8 mouse cellular contexts compared by ENCODE assay signal in genomic region chr19:44511451-44512231, GRCm38 (mm10). TPM values are rescaled to one million over a fixed set of nuclear protein-coding genes. Genes with fewer than 3 reads are reported as not detected.
A peak's percentile ranks its signal among the peaks of the same experiment; 100 is the strongest.
DNase-seq lines count a peak whose midpoint lies in the region; ATAC-seq lines count a peak whose summit lies in the region.

No protein-coding gene starts in this region.

- intact Hi-C loops in left cerebral cortex, postnatal 14 days (cut with DNase I), result no loop called here

- H3K27me3 ChIP-seq in heart, embryonic 11.5 days (ENCODE audit: control insufficient read depth, insufficient read depth, low read length), result peaks cover 78% of the 10 kb centered on the region
- peaks cover 66% of the 10 kb centered on the region for H3K27me3 ChIP-seq in kidney, embryonic 15.5 days
- H3K27me3 ChIP-seq in midbrain, embryonic 12.5 days, result peaks cover 100% of the 10 kb centered on the region

- peak; percentile 22; the same call in 1 of the 2 replicates for ATAC-seq in heart, embryonic 11.5 days (replicated peaks; ENCODE audit: insufficient number of reproducible peaks, low FRiP score, low TSS enrichment)
- peak; percentile 12; the same call in 1 of the 2 replicates for ATAC-seq in kidney, embryonic 15.5 days (replicated peaks; ENCODE audit: low FRiP score)
- no peak for ATAC-seq in midbrain, embryonic 12.5 days (ENCODE audit: low FRiP score, low read depth)

- under 1% methylated on average over 66 of the region's 66 CpGs for WGBS in heart, embryonic 11.5 days (ENCODE audit: insufficient replicate concordance)
- WGBS in kidney, embryonic 15.5 days, result under 1% methylated on average over 66 of the region's 66 CpGs
- WGBS in midbrain, embryonic 12.5 days, result 2% methylated on average over 64 of the region's 66 CpGs

- 0 out of 2 replicates have a peak overlapping the region, but pooled peaks have one; percentile 53 for H3K9ac ChIP-seq in heart, embryonic 11.5 days (ENCODE audit: low read depth, low read length)
- H3K9ac ChIP-seq in kidney, embryonic 15.5 days, result peak overlapping the region; percentile 42
- peak overlapping the region; percentile 40 for H3K9ac ChIP-seq in midbrain, embryonic 12.5 days (replicated peaks)

- no peak overlapping the region for H3K27ac ChIP-seq in heart, embryonic 11.5 days (ENCODE audit: low read depth, low read length)
- H3K27ac ChIP-seq in kidney, embryonic 15.5 days, result 0 out of 2 replicates have a peak overlapping the region, but pooled peaks have one; percentile 2
- H3K27ac ChIP-seq in midbrain, embryonic 12.5 days (replicated peaks), result peak overlapping the region; percentile 39; the same call in 1 of the 2 replicates

- peak overlapping the region; percentile 97 for H3K4me2 ChIP-seq in heart, embryonic 11.5 days
- peak overlapping the region; percentile 97 for H3K4me2 ChIP-seq in kidney, embryonic 15.5 days
- H3K4me2 ChIP-seq in midbrain, embryonic 12.5 days (replicated peaks), result peak overlapping the region; percentile 74

- no peaks in the 10 kb centered on the region for H3K36me3 ChIP-seq in heart, embryonic 11.5 days (ENCODE audit: control insufficient read depth, insufficient read depth, low read length)
- H3K36me3 ChIP-seq in kidney, embryonic 15.5 days, result no peaks in the 10 kb centered on the region
- no peaks in the 10 kb centered on the region for H3K36me3 ChIP-seq in midbrain, embryonic 12.5 days

- DNase-seq in left cerebral cortex, adult 18-20 months (ENCODE audit: low spot score in 2 of 2), result peak; percentile 8 to 9
- no peak for DNase-seq in left cerebral cortex, postnatal 14 days (ENCODE audit: low spot score in 2 of 2)
- DNase-seq in adrenal gland, postnatal 36 days, result peak; percentile 70 to 72
- peak; percentile 64 for DNase-seq in thymus, postnatal 25 days
- no peak for DNase-seq in ovary, adult 18-20 months (ENCODE audit: low spot score)

- H3K9me3 ChIP-seq in heart, embryonic 11.5 days (replicated peaks; ENCODE audit: control insufficient read depth, low read length), result no peaks in the 10 kb centered on the region
- H3K9me3 ChIP-seq in kidney, embryonic 15.5 days (replicated peaks), result no peaks in the 10 kb centered on the region
- no peaks in the 10 kb centered on the region for H3K9me3 ChIP-seq in midbrain, embryonic 12.5 days

- H3K4me3 ChIP-seq in heart, embryonic 11.5 days (ENCODE audit: low read depth, low read length), result peak overlapping the region; percentile 56
- H3K4me3 ChIP-seq in kidney, embryonic 15.5 days (replicated peaks), result peak overlapping the region; percentile 54
- H3K4me3 ChIP-seq in midbrain, embryonic 12.5 days, result peak overlapping the region; percentile 48

- peaks cover 10% of the 10 kb centered on the region; the same call in 1 of the 2 replicates for H3K4me1 ChIP-seq in heart, embryonic 11.5 days (ENCODE audit: control insufficient read depth, insufficient read depth, low read length)
- peaks cover 67% of the 10 kb centered on the region for H3K4me1 ChIP-seq in kidney, embryonic 15.5 days
- peaks cover 63% of the 10 kb centered on the region for H3K4me1 ChIP-seq in midbrain, embryonic 12.5 days

RNA-seq across cellular contexts. Expression of gene Wnt8b, which starts 18.4 kb away (rescaled TPM):
- total RNA-seq in left cerebral cortex, adult 18-20 months (2021), result under 1 TPM in 1 of 2 experiments, not detected in 1; 0.16 TPM
- not detected for total RNA-seq in left cerebral cortex, postnatal 14 days (2021)
- total RNA-seq in adrenal gland, postnatal 36 days (2021), result under 1 TPM; 0.13 to 0.20 TPM
- polyA plus RNA-seq in heart, embryonic 11.5 days (2014; fragmentation: Nextera tagmentation; extraction: Ambion mirVana), result not detected in 2 replicates
- 2.6 and 3.4 TPM in 2 replicates for polyA plus RNA-seq in kidney, embryonic 15.5 days (2015; fragmentation: Nextera tagmentation; extraction: Ambion mirVana)
- 11.3 and 11.6 TPM in 2 replicates for polyA plus RNA-seq in midbrain, embryonic 12.5 days (2016; fragmentation: Nextera tagmentation; extraction: Ambion mirVana)

RNA-seq across cellular contexts. Expression of gene Sec31b, which starts 34.0 kb away (rescaled TPM):
- total RNA-seq in left cerebral cortex, adult 18-20 months (2021), result under 1 TPM; 0.19 to 0.56 TPM
- total RNA-seq in left cerebral cortex, postnatal 14 days (2021), result under 1 TPM; 0.30 to 0.33 TPM
- total RNA-seq in adrenal gland, postnatal 36 days (2021), result 1 to 10 TPM; 4.0 to 4.9 TPM
- 1.1 and 1.2 TPM in 2 replicates for polyA plus RNA-seq in heart, embryonic 11.5 days (2014; fragmentation: Nextera tagmentation; extraction: Ambion mirVana)
- 1.1 and 1.3 TPM in 2 replicates for polyA plus RNA-seq in kidney, embryonic 15.5 days (2015; fragmentation: Nextera tagmentation; extraction: Ambion mirVana)
- 0.47 and 0.54 TPM in 2 replicates for polyA plus RNA-seq in midbrain, embryonic 12.5 days (2016; fragmentation: Nextera tagmentation; extraction: Ambion mirVana)

RNA-seq across cellular contexts. Expression of gene Gm20538, which starts 41.0 kb away (rescaled TPM):
- not detected for total RNA-seq in left cerebral cortex, adult 18-20 months (2021)
- total RNA-seq in left cerebral cortex, postnatal 14 days (2021), result not detected
- not detected for total RNA-seq in adrenal gland, postnatal 36 days (2021)
- not detected in 2 replicates for polyA plus RNA-seq in heart, embryonic 11.5 days (2014; fragmentation: Nextera tagmentation; extraction: Ambion mirVana)
- not detected in 2 replicates for polyA plus RNA-seq in kidney, embryonic 15.5 days (2015; fragmentation: Nextera tagmentation; extraction: Ambion mirVana)
- polyA plus RNA-seq in midbrain, embryonic 12.5 days (2016; fragmentation: Nextera tagmentation; extraction: Ambion mirVana), result not detected in 2 replicates

RNA-seq across cellular contexts. Expression of gene Ndufb8, which starts 43.6 kb away (rescaled TPM):
- 100 to 1,000 TPM; 368 to 386 TPM for total RNA-seq in left cerebral cortex, adult 18-20 months (2021)
- 100 to 1,000 TPM; 408 to 415 TPM for total RNA-seq in left cerebral cortex, postnatal 14 days (2021)
- 100 to 1,000 TPM; 628 to 645 TPM for total RNA-seq in adrenal gland, postnatal 36 days (2021)
- 826 and 917 TPM in 2 replicates for polyA plus RNA-seq in heart, embryonic 11.5 days (2014; fragmentation: Nextera tagmentation; extraction: Ambion mirVana)
- 599 and 609 TPM in 2 replicates for polyA plus RNA-seq in kidney, embryonic 15.5 days (2015; fragmentation: Nextera tagmentation; extraction: Ambion mirVana)
- 436 and 439 TPM in 2 replicates for polyA plus RNA-seq in midbrain, embryonic 12.5 days (2016; fragmentation: Nextera tagmentation; extraction: Ambion mirVana)

RNA-seq across cellular contexts. Expression of gene Hif1an, which starts 51.0 kb away (rescaled TPM):
- 10 to 100 TPM; 33.5 to 34.2 TPM for total RNA-seq in left cerebral cortex, adult 18-20 months (2021)
- 10 to 100 TPM; 31.7 to 34.6 TPM for total RNA-seq in left cerebral cortex, postnatal 14 days (2021)
- 10 to 100 TPM; 27.9 to 28.7 TPM for total RNA-seq in adrenal gland, postnatal 36 days (2021)
- polyA plus RNA-seq in heart, embryonic 11.5 days (2014; fragmentation: Nextera tagmentation; extraction: Ambion mirVana), result 24.6 and 25.5 TPM in 2 replicates
- polyA plus RNA-seq in kidney, embryonic 15.5 days (2015; fragmentation: Nextera tagmentation; extraction: Ambion mirVana), result 32.4 and 32.5 TPM in 2 replicates
- polyA plus RNA-seq in midbrain, embryonic 12.5 days (2016; fragmentation: Nextera tagmentation; extraction: Ambion mirVana), result 43.5 and 45.6 TPM in 2 replicates

Comparison
In these comparisons a context has a peak if more than half of its experiments do, and no peak if none do; other contexts are left out.
1. DNase-seq: peak in left cerebral cortex, adult 18-20 months (2 of 2), adrenal gland, postnatal 36 days (2 of 2) and thymus, postnatal 25 days (single experiment); none in left cerebral cortex, postnatal 14 days (0 of 2) and ovary, adult 18-20 months (single experiment).
2. Peak in every context shown above with its lines, with median percentiles within 50 percentile points of each other: H3K4me2 ChIP-seq, H3K4me3 ChIP-seq and H3K9ac ChIP-seq.